Mouse (Mus musculus): ENCODE data around the gene Cib2. TPM values are rescaled to one million over a fixed set of nuclear protein-coding genes. Genes with fewer than 3 reads are reported as not detected.
"Not testable (repeated sequence)": the region's sequence is repeated elsewhere in the genome, so short reads cannot be mapped to it uniquely, and the experiment has no call there.

The Cib2 gene
- polyA plus RNA-seq, 1 experiment from 2014 or later, result 0.99 TPM

DNA sequence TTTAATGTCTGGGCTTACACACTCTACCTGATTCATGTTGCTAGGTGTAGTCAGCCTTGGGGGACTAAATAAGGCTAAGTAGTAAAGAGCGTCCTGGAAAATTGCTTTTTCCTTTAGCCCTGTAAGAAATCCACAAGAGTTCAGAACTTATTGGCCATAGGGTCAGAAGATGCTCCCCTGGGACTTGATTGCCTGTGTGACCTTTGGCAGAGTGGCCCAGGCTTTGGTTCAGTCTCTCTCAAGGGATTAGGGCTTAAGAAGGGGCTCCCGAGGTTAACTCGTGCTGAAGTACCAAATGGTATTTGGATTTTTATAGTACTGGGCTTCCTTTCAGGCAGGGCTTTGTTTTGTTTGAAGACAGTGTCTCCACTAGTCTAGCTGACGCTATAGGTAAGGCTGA, 27.8 kb upstream of the Cib2 start:
- no peak for DNase-seq
- H3K4me3 ChIP-seq (ENCODE audit: low read depth, low read length), result peak overlapping the region; percentile 88
- WGBS (ENCODE audit: insufficient replicate concordance), result 76% methylated on average over 4 of the region's 4 CpGs
- peak overlapping the region; percentile 84 for H3K9ac ChIP-seq (replicated peaks)
- no peaks in the 10 kb centered on the region for H3K27me3 ChIP-seq (ENCODE audit: insufficient read depth, low read length)
- no peak for ATAC-seq
- no peak overlapping the region for H3K27ac ChIP-seq (ENCODE audit: low read depth)
- no peaks in the 10 kb centered on the region for H3K9me3 ChIP-seq (ENCODE audit: low read length)
- TF ChIP-seq CTCF (IDR thresholded peaks at IDR 0.05; ENCODE audit: low read depth) (no peak), EP300 (IDR thresholded peaks at IDR 0.05; ENCODE audit: low read depth) (no peak)
- peak overlapping the region; percentile 96 for H3K4me2 ChIP-seq (ENCODE audit: low read depth, low read length)
- peaks cover 20% of the 10 kb centered on the region for H3K36me3 ChIP-seq (replicated peaks; ENCODE audit: insufficient read depth, low read length)
- H3K4me1 ChIP-seq (ENCODE audit: insufficient read depth), result peaks cover 21% of the 10 kb centered on the region

DNA sequence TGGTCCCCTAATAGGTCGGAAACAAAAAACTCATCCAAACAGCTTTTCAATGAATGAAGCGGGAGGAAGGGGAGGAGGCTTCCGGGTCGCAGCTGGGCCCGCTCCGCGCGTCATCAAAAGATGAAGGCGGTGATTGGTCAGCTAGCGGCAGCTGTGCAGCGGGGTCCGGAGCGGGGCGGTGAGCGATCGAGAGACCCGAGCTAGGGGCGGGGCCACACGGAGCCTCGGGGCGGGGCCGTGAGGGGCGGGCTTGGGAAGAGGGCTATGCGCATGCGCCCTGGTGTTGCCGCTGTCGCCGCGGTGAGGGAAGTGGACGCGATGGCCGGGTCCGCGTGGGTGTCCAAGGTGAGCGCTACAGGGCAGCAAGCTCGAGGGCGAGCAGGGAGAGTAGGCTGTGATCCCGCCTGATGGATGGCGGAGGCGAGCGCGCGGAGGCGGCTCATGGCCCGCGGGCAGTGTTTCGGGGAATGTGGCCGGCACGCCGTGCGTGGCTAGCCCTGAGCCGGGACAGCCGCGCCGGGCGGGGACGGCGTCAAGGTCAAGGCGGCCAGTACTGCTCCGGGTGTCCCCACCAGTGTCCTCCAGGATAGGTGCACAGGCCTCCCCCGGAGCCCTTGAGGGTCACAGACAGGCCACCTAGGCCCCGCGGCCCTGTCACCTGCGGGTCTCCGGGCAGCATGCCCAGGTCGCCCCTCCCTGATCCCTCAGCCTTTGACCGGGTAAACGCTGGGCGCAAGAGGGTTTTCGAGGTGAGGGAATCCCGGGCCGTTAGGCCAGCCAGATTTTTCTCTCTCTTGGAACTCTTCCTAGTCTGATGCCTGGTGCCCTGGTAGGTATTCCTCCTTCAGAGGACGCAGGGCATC, 26.4 kb upstream of the Cib2 start, which contains the start of gene Idh3a:
Idh3a (plus strand) TSS at position 136 of the 863 bp plus-strand sequence.
- Histone ChIP-seq H3K4me1 (ENCODE audit: insufficient read depth) (peaks cover 21% of the 10 kb centered on the region), H3K9me3 (ENCODE audit: low read length) (no peaks in the 10 kb centered on the region), H3K4me3 (ENCODE audit: low read depth, low read length) (peak within 1 kb of the TSS; percentile 88), H3K4me2 (ENCODE audit: low read depth, low read length) (peak within 1 kb of the TSS; percentile 96), H3K9ac (replicated peaks) (peak within 1 kb of the TSS; percentile 84), H3K27me3 (ENCODE audit: insufficient read depth, low read length) (no peaks in the 10 kb centered on the region), H3K36me3 (replicated peaks; ENCODE audit: insufficient read depth, low read length) (peaks cover 11% of the 10 kb centered on the region), H3K27ac (ENCODE audit: low read depth) (peak within 1 kb of the TSS; percentile 84)
- ATAC-seq (peak; percentile 97), DNase-seq (peak; percentile 99)
- TF ChIP-seq EP300 (IDR thresholded peaks at IDR 0.05; ENCODE audit: low read depth), result no peak
- no peak for TF ChIP-seq CTCF (IDR thresholded peaks at IDR 0.05; ENCODE audit: low read depth)
- 1% methylated on average over 72 of the region's 73 CpGs for WGBS (ENCODE audit: insufficient replicate concordance)

GRCm38 (mm10) chr9:54585839-54586198, 25.8 kb upstream of the Cib2 start:
- H3K27ac ChIP-seq (ENCODE audit: low read depth), result peak overlapping the region; percentile 64; the same call in 1 of the 2 replicates
- no peaks in the 10 kb centered on the region for H3K27me3 ChIP-seq (ENCODE audit: insufficient read depth, low read length)
- TF ChIP-seq EP300 (IDR thresholded peaks at IDR 0.05; ENCODE audit: low read depth), result no peak
- no peak for TF ChIP-seq CTCF (IDR thresholded peaks at IDR 0.05; ENCODE audit: low read depth)
- peaks cover 21% of the 10 kb centered on the region for H3K4me1 ChIP-seq (ENCODE audit: insufficient read depth)
- peak overlapping the region; percentile 48 for H3K9ac ChIP-seq (replicated peaks)
- ATAC-seq (no peak), DNase-seq (no peak)
- peak overlapping the region; percentile 96 for H3K4me2 ChIP-seq (ENCODE audit: low read depth, low read length)
- H3K4me3 ChIP-seq (ENCODE audit: low read depth, low read length), result peak overlapping the region; percentile 88
- H3K36me3 ChIP-seq (replicated peaks; ENCODE audit: insufficient read depth, low read length), result peaks cover 7% of the 10 kb centered on the region
- no peaks in the 10 kb centered on the region for H3K9me3 ChIP-seq (ENCODE audit: low read length)
- WGBS (ENCODE audit: insufficient replicate concordance), result 25% methylated on average over 5 of the region's 5 CpGs

DNA sequence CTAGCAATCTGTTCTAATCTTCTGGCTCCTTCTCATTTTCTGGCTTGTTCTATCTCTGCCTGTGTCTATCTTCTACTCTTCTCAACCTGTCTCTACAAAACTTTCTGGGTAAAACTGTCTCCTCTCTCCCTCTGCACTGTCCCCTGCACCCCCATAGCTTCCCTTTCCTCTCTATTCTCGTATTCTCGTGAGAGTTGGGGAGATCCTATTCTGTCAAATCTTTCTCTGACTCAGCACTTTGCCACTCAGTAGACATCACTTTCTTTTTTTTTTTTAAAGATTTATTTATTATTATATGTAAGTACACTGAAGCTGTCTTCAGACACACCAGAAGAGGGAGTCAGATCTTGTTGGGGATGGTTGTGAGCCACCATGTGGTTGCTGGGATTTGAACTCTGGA, 24.1 kb upstream of the Cib2 start:
- H3K9me3 ChIP-seq (ENCODE audit: low read length); H3K4me2 ChIP-seq (ENCODE audit: low read depth, low read length); H3K4me3 ChIP-seq (ENCODE audit: low read depth, low read length); H3K9ac ChIP-seq (replicated peaks); H3K36me3 ChIP-seq (replicated peaks; ENCODE audit: insufficient read depth, low read length); H3K27me3 ChIP-seq (ENCODE audit: insufficient read depth, low read length); ATAC-seq; H3K27ac ChIP-seq (ENCODE audit: low read depth); DNase-seq: not testable (repeated sequence)
- H3K4me1 ChIP-seq (ENCODE audit: insufficient read depth), result peaks cover 21% of the 10 kb centered on the region
- WGBS (ENCODE audit: insufficient replicate concordance), result 70% methylated on average over 2 of the region's 2 CpGs

DNA sequence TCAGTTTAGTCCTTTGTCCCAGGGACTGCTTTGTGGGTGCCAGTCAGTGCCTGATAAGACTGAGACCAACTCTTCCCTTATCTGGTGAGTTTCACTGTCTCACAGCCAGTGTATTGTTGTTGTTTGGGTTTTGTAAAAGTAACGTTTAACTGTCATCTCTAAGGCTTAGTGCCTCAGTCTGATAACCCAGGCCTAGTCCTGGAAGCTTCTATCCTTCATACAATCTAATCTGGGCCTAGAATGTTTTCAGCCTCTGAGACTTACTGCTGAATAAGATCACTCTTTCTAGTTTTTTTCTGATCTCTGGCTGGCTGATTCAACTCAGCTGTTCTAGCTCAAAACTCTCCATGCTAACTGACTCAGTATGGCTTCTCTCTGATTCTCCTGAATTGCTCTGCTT, 23.7 kb upstream of the Cib2 start:
- DNase-seq, result no peak
- ATAC-seq, result no peak

GRCm38 (mm10) chr9:54571130-54571839, 11.3 kb upstream of the Cib2 start:
- DNase-seq (no peak), ATAC-seq (peak; percentile 91)
- no peak overlapping the region for H3K4me3 ChIP-seq (ENCODE audit: low read depth, low read length)
- TF ChIP-seq EP300 (IDR thresholded peaks at IDR 0.05; ENCODE audit: low read depth) (0 out of 2 replicates have a peak, but pooled peaks have one; percentile 17), CTCF (IDR thresholded peaks at IDR 0.05; ENCODE audit: low read depth) (no peak)
- H3K9me3 ChIP-seq (ENCODE audit: low read length), result no peaks in the 10 kb centered on the region
- no peaks in the 10 kb centered on the region for H3K36me3 ChIP-seq (replicated peaks; ENCODE audit: insufficient read depth, low read length)
- WGBS (ENCODE audit: insufficient replicate concordance), result 50% methylated on average over 9 of the region's 9 CpGs
- H3K4me1 ChIP-seq (ENCODE audit: insufficient read depth), result peaks cover 8% of the 10 kb centered on the region
- H3K27me3 ChIP-seq (ENCODE audit: insufficient read depth, low read length), result no peaks in the 10 kb centered on the region
- 0 out of 2 replicates have a peak overlapping the region, but pooled peaks have one; percentile 2 for H3K27ac ChIP-seq (ENCODE audit: low read depth)
- H3K9ac ChIP-seq (replicated peaks), result no peak overlapping the region
- H3K4me2 ChIP-seq (ENCODE audit: low read depth, low read length), result no peak overlapping the region

More for the DNA sequence above, 23.7 kb upstream of the Cib2 start:
- Histone ChIP-seq H3K27ac (ENCODE audit: low read depth) (no peak overlapping the region), H3K4me1 (ENCODE audit: insufficient read depth) (peaks cover 18% of the 10 kb centered on the region), H3K36me3 (replicated peaks; ENCODE audit: insufficient read depth, low read length) (no peaks in the 10 kb centered on the region), H3K9me3 (ENCODE audit: low read length) (no peaks in the 10 kb centered on the region), H3K4me3 (ENCODE audit: low read depth, low read length) (no peak overlapping the region), H3K27me3 (ENCODE audit: insufficient read depth, low read length) (no peaks in the 10 kb centered on the region), H3K4me2 (ENCODE audit: low read depth, low read length) (no peak overlapping the region), H3K9ac (replicated peaks) (no peak overlapping the region)
- TF ChIP-seq CTCF (IDR thresholded peaks at IDR 0.05; ENCODE audit: low read depth) (no peak), EP300 (IDR thresholded peaks at IDR 0.05; ENCODE audit: low read depth) (peak; percentile 92)
- WGBS (ENCODE audit: insufficient replicate concordance), result 33% methylated on average over 1 of the region's 1 CpGs
